Mouse (Mus musculus) ES-E14 (cell line): Measurements from ENCODE around the gene Il17d. TPM values are rescaled to one million over a fixed set of nuclear protein-coding genes. Genes with fewer than 3 reads are reported as not detected.

Source experiments
- DNase-seq: peaks from one replicate; pipeline ENCODE4 v3.0.0-alpha.2; 2013; ENCODE audit warnings: low read depth, low spot score
- H3K27ac ChIP-seq: 2 replicates; pipeline ENCODE4 v1.5.1; 2012; ENCODE audit warnings: low read depth, mild to moderate bottlenecking, low read length, moderate library complexity, mixed read lengths; ENCODE audit not compliant: poor library complexity, insufficient read depth, severe bottlenecking
- H3K36me3 ChIP-seq: 2 replicates; pipeline ENCODE4 v1.6.1; 2012; ENCODE audit warnings: mild to moderate bottlenecking, low read length, moderate library complexity, mixed read lengths; ENCODE audit not compliant: control insufficient read depth, poor library complexity, insufficient read depth, severe bottlenecking
- H3K4me1 ChIP-seq, 2 experiments: fragments of 150-350 bp in 1 of 2; sonication (generic) in 1 of 2; 2 replicates each; pipeline ENCODE4 v1.6.1; 2012; ENCODE audit warnings: low read length in 2 of 2, mild to moderate bottlenecking in 1 of 2, mixed read lengths in 1 of 2; ENCODE audit not compliant: control insufficient read depth in 2 of 2, insufficient read depth in 2 of 2, poor library complexity in 1 of 2
- H3K4me3 ChIP-seq, 2 experiments: fragments of 150-350 bp in 1 of 2; sonication (generic) in 1 of 2; 2 replicates each; pipeline ENCODE4 v1.5.1; 2012; ENCODE audit warnings: low read length in 2 of 2, low read depth in 1 of 2, mild to moderate bottlenecking in 1 of 2, mixed read lengths in 1 of 2; ENCODE audit not compliant: insufficient read depth in 1 of 2, poor library complexity in 1 of 2, severe bottlenecking in 1 of 2
- H3K9ac ChIP-seq: 2 replicates; pipeline ENCODE4 v1.6.1; 2012; ENCODE audit warnings: low read depth, mild to moderate bottlenecking, low read length, mixed read lengths; ENCODE audit not compliant: poor library complexity, insufficient read depth, severe bottlenecking
- H3K9me3 ChIP-seq: fragments of 150-350 bp; sonication (generic); 2 replicates; pipeline ENCODE4 v1.6.1; 2012; ENCODE audit warnings: low read depth, mild to moderate bottlenecking, low read length; ENCODE audit not compliant: control insufficient read depth, insufficient read depth
- CHD2 ChIP-seq: IDR thresholded peaks from 2 replicates; pipeline ENCODE4 v1.6.1; 2014; ENCODE audit warnings: mild to moderate bottlenecking, low read depth, low read length, inconsistent platforms
- HCFC1 ChIP-seq: IDR thresholded peaks from 2 replicates; pipeline ENCODE4 v1.6.1; 2012; ENCODE audit warnings: low read length, inconsistent platforms, borderline replicate concordance; ENCODE audit not compliant: insufficient read depth
- MAFK ChIP-seq: IDR thresholded peaks from 2 replicates; pipeline ENCODE4 v1.6.1; 2014; ENCODE audit warnings: mild to moderate bottlenecking, low read depth, low read length, inconsistent platforms; ENCODE audit not compliant: insufficient read depth
- ZC3H11A ChIP-seq: IDR thresholded peaks from 2 replicates; pipeline ENCODE4 v1.6.1; 2012; ENCODE audit warnings: low read depth, mild to moderate bottlenecking, inconsistent platforms, low read length, borderline replicate concordance
- ZNF384 ChIP-seq: IDR thresholded peaks from 2 replicates; pipeline ENCODE4 v1.6.1; 2012; ENCODE audit warnings: low read depth, low read length, inconsistent platforms
- in situ Hi-C, 2 experiments: fragments of 600-800 bp; cut with MboI; formaldehyde crosslinking; loops; one replicate each; pipeline ENCODE4 v1.15.1; 2025; ENCODE audit warnings: low sequenced_read_pairs in 2 of 2, inconsistent platforms in 1 of 2; ENCODE audit not compliant: unreplicated experiment in 2 of 2
- total RNA-seq: library from RNA; depleted of rRNA; stranded (reverse); fragments of 300-350 nt; gene quantifications from 2 replicates; pipeline ENCODE4 v1.2.3, GENCODE M21; 2012

Gene Il17d
- total RNA-seq, 1 experiment = 2.6 TPM

- H3K9ac ChIP-seq = no peak overlapping the region
- H3K9me3 ChIP-seq = no peaks in the 10 kb centered on the region
- H3K36me3 ChIP-seq = peaks cover 5% of the 10 kb centered on the region; the same call in 1 of the 2 replicates
- DNase-seq = no peak
- in situ Hi-C loops = no loop called here
- no peak overlapping the region for H3K27ac ChIP-seq
- peaks cover 0 to 8% of the 10 kb centered on the region in 2 experiments; a peak in 1 of 4 replicates for H3K4me1 ChIP-seq
- H3K4me3 ChIP-seq = no peak overlapping the region
- no peak for TF ChIP-seq CHD2
- no peak for TF ChIP-seq ZNF384
- TF ChIP-seq MAFK = no peak
- no peak for TF ChIP-seq ZC3H11A
- TF ChIP-seq HCFC1 = no peak
Observed at GRCm38 (mm10) chr14:57555471-57556070, 31.0 kb downstream of the Il17d start.

- in situ Hi-C loops = no loop called here
- peaks cover 0 to 8% of the 10 kb centered on the region in 2 experiments; a peak in 1 of 4 replicates for H3K4me1 ChIP-seq
- no peak overlapping the region for H3K27ac ChIP-seq
- no peak overlapping the region for H3K4me3 ChIP-seq
- no peaks in the 10 kb centered on the region for H3K9me3 ChIP-seq
- no peak overlapping the region for H3K9ac ChIP-seq
- DNase-seq = no peak
- H3K36me3 ChIP-seq = peaks cover 5% of the 10 kb centered on the region; the same call in 1 of the 2 replicates
- no peak for TF ChIP-seq HCFC1
Observed at GRCm38 (mm10) chr14:57556922-57557321, 32.3 kb downstream of the Il17d start.

DNA sequence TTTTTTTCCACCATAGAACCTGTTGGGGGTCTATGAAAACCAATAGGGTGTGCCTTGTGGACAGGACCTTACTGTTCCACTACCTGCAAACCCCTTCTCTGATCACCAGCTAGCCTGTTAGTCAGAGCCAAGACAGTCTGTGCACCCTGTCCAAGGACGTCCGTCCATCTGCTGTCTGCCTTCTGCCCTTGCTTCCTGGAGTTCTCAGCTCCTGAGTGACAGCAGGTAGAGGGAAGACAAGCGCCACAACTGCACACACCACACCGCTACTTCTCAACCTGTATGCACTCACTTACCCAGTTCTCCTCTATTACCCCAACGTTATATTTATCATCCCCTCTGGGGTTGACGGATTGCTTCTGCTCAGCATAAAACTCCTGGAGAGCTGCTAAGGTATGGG is 41.0 kb downstream of the Il17d start:
- Histone ChIP-seq H3K9ac (no peak overlapping the region), H3K9me3 (no peaks in the 10 kb centered on the region), H3K27ac (no peak overlapping the region), H3K36me3 (peaks cover 4% of the 10 kb centered on the region; the same call in 1 of the 2 replicates), H3K4me3 (no peak overlapping the region), H3K4me1 (no peaks in the 10 kb centered on the region; a peak in 1 of 4 replicates)
- TF ChIP-seq MAFK (no peak), HCFC1 (no peak), ZC3H11A (no peak), CHD2 (no peak), ZNF384 (no peak)
- in situ Hi-C loops = no loop called here
- DNase-seq = no peak

DNA sequence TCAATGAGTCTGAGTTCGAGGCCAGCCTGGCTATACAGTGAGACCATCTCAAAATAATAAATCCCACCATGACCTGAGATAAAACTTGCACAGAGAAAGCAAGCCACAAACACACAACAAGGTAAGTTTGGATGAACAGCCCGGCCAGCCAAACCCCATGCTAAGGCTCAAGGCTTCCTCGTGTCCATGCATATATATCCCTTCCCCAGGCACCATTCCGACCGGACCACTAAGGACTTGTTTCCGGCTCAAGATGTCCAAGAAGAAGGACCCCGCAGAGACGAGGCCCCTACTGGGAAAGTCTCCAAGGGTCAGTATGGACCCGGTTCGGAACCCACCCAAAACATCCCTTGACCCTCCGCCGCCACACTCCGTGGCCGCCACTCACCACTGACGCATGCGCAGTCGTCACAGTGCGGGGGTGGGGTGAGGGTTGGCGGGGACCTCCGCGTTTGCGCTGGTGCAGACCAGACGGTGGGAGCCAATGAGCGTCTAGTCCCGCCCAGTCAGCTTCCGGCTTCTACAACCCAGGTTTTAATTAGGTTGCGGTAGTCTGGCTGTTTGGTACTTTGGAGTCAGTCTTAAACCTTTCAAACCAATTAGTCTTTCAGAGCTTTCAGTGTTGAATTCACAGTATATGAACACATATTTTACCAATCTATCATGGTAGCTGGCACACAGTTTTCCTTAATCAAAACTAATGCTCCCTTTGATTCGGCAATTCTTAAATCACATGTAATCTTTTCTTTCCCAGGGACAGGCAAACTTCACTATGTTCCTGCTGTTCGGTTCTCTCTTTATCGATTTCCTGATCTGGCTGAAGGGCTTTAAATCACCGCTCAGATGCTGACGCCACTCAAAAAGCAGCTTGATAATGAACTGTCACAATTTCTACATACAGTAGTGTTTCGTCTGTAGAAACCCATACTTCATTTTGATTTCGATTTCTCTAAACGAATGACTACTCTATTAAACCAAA is 46.9 kb downstream of the Il17d start, which contains the start of gene Eef1akmt1:
Eef1akmt1 (minus strand) TSS at position 458 of the 979 bp plus-strand sequence.
- H3K9ac ChIP-seq = peak within 1 kb of the TSS; percentile 88
- peak within 1 kb of the TSS; percentile 75 to 95 for H3K4me3 ChIP-seq
- in situ Hi-C loops = no loop called here
- peak; percentile 89 for DNase-seq
- H3K27ac ChIP-seq = no peak within 1 kb of the TSS
- TF ChIP-seq ZNF384 (no peak), HCFC1 (no peak), MAFK (no peak)
- H3K9me3 ChIP-seq = no peaks in the 10 kb centered on the region
- peaks cover under 1 to 3% of the 10 kb centered on the region in 2 experiments; a peak in 2 of 4 replicates for H3K4me1 ChIP-seq
- 0 out of 2 replicates have a peak, but pooled peaks cover 2% of the 10 kb centered on the region for H3K36me3 ChIP-seq
